Mouse (Mus musculus) midbrain, embryonic 14.5 days (tissue): ENCODE measurements at regions not wholly inside any gene's neighbourhood (a gene's known extent, or its start where the extent isn't known, plus 50 kb on each side); places are given as distances from the start of the nearest gene placed in this dataset.

Source experiments
- ATAC-seq: fragments of 200-750 bp; cut with Nextera tagmentation; 2 replicates; pipeline ENCODE4 v1.8.0; 2017; ENCODE audit warnings: moderate number of reproducible peaks, moderate library complexity; ENCODE audit not compliant: low FRiP score, low TSS enrichment
- DNase-seq: peaks from one replicate; pipeline ENCODE4 v3.0.0-alpha.2; 2015
- H3K27ac ChIP-seq: fragments of 300-500 bp; sonication (generic); replicated peaks from 2 replicates; pipeline ENCODE4 v1.5.1; 2014; ENCODE audit warnings: mild to moderate bottlenecking, low read depth, low read length, moderate library complexity
- H3K27me3 ChIP-seq: fragments of 300-500 bp; sonication (generic); 2 replicates; pipeline ENCODE4 v1.6.1; 2014; ENCODE audit warnings: low read length, control low read depth, mixed read lengths; ENCODE audit not compliant: control insufficient read depth, insufficient read depth
- H3K36me3 ChIP-seq: fragments of 300-500 bp; sonication (generic); 2 replicates; pipeline ENCODE4 v1.6.1; 2014; ENCODE audit warnings: low read length, control low read depth; ENCODE audit not compliant: control insufficient read depth, insufficient read depth
- H3K4me1 ChIP-seq: fragments of 300-500 bp; sonication (generic); 2 replicates; pipeline ENCODE4 v1.6.1; 2014; ENCODE audit warnings: mild to moderate bottlenecking, antibody characterized with exemption, low read length, control low read depth; ENCODE audit not compliant: control insufficient read depth, insufficient read depth
- H3K4me2 ChIP-seq: fragments of 300-500 bp; sonication (generic); 2 replicates; pipeline ENCODE4 v1.6.1; 2014; ENCODE audit warnings: mild to moderate bottlenecking, low read length, moderate library complexity
- H3K4me3 ChIP-seq: fragments of 300-500 bp; sonication (generic); replicated peaks from 2 replicates; pipeline ENCODE4 v1.5.1; 2014; ENCODE audit warnings: low read depth, low read length
- H3K9ac ChIP-seq: fragments of 300-500 bp; sonication (generic); replicated peaks from 2 replicates; pipeline ENCODE4 v1.6.1; 2014; ENCODE audit warnings: mild to moderate bottlenecking, low read length, moderate library complexity
- H3K9me3 ChIP-seq: fragments of 300-500 bp; sonication (generic); 2 replicates; pipeline ENCODE4 v1.6.1; 2016; ENCODE audit warnings: low read length, control low read depth, mixed read lengths; ENCODE audit not compliant: control insufficient read depth
- WGBS: fragments of 180-500 bp; shearing (Covaris S2); extraction: QIAGEN DNeasy Blood & Tissue Kit; methylation state at CpG from one replicate; pipeline ENCODE4 v1.1.7; 2014; 5-methylcytosine and 5-hydroxymethylcytosine counted together

DNA sequence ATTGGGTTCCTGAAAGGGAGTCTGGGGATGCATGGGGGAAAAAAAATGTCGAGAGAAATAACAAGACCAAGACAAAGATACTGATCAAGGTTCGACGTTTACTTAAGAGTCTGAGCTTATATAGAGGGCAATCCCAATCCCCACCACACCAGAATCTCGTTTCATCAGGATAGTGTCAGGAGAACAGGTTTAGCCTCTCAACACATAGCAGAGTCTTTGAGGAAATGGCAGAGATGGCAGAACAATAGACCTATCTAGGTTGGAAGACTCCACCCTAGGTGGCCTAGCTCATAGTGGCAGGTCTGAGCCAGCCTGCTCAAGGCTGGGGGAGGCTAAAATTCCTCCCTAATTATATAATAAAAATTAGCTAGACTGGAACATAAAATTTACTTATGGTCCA is 151.6 kb upstream of the Gm49339 start:
- Histone ChIP-seq H3K36me3 (no peaks in the 10 kb centered on the region), H3K4me3 (no peak overlapping the region), H3K27ac (no peak overlapping the region), H3K27me3 (no peaks in the 10 kb centered on the region), H3K4me2 (no peak overlapping the region), H3K9me3 (no peaks in the 10 kb centered on the region), H3K4me1 (no peaks in the 10 kb centered on the region), H3K9ac (no peak overlapping the region)
- no peak for ATAC-seq
- DNase-seq, result no peak
- 79% methylated on average over 4 of the region's 4 CpGs for WGBS

DNA sequence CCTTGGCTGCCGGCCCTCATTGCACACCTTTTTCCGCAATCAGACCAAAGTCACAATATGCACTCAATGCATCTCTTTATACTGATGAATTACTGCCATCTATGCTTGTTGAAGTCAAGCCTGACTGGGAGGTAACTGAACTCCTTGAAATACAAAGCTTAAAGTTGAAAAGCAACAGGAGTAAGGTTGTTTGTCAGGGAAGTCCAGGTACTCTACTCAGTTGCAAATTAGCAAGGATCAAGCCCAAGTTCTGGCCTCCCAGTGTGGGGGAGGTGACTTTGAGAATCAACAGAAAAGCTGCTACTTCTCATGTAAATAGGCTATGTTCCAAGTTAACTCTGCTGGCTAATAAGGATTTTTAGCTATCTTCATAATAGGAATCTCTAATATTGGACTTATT is 151.0 kb upstream of the Gm49339 start:
- WGBS, result 97% methylated on average over 2 of the region's 2 CpGs
- no peak overlapping the region for H3K4me2 ChIP-seq
- no peak overlapping the region for H3K4me3 ChIP-seq
- no peaks in the 10 kb centered on the region for H3K36me3 ChIP-seq
- H3K27me3 ChIP-seq, result no peaks in the 10 kb centered on the region
- ATAC-seq (no peak), DNase-seq (no peak)
- H3K9ac ChIP-seq, result no peak overlapping the region
- H3K4me1 ChIP-seq, result no peaks in the 10 kb centered on the region
- no peaks in the 10 kb centered on the region for H3K9me3 ChIP-seq
- no peak overlapping the region for H3K27ac ChIP-seq
